Mouse (Mus musculus): ENCODE data around the gene Prdm15. TPM values are rescaled to one million over a fixed set of nuclear protein-coding genes. Genes with fewer than 3 reads are reported as not detected.

The Prdm15 gene
- total and polyA plus RNA-seq, 3 experiments, result 6.4 to 7.9 (median 7.3) TPM

DNA sequence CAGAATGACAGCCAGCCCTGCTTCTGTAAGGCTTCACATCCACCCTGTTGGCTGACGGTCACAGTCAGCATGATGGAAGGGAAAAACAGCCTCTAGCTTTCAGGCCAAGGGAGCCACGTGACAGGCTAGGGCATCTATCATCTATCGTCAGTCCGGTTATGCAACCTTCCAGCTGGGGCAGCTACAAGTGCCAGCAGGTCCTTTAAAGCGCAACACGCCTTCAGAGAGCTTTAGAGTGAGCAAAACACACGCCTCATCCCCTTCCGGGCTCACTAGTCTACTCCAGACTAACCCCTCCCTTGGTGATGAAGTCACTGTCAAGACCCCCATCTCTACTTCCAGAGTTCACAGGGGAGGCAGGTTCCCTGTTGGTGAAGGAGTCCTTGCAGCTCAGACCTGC lies 99.8 kb downstream of the Prdm15 start:
- Histone ChIP-seq H3K36me3 (replicated peaks in 1 of 2; ENCODE audit: control insufficient read depth in 1 of 2, insufficient read depth in 1 of 2, low read length in 1 of 2) (no peaks in the 10 kb centered on the region), H3K27me3 (replicated peaks) (no peaks in the 10 kb centered on the region), H3K4me1 (ENCODE audit: control insufficient read depth in 1 of 2, insufficient read depth in 2 of 2) (no peaks in the 10 kb centered on the region), H3K27ac (ENCODE audit: insufficient read depth, low read depth) (no peak overlapping the region), H3K4me3 (replicated peaks in 1 of 3; ENCODE audit: low read depth in 2 of 3, low read length in 2 of 3, poor library complexity in 1 of 3) (no peak overlapping the region), H3K9ac (ENCODE audit: insufficient read depth, low read depth) (no peak overlapping the region), H3K79me2 (replicated peaks; ENCODE audit: control insufficient read depth, extremely low read depth, insufficient read depth, poor library complexity, severe bottlenecking) (no peaks in the 10 kb centered on the region), H3K4me2 (ENCODE audit: insufficient read depth, low read depth, poor library complexity, severe bottlenecking) (no peak overlapping the region), H3K9me3 (replicated peaks; ENCODE audit: low read length) (no peaks in the 10 kb centered on the region)
- in situ Hi-C loops (cut with MboI; ENCODE audit: low pct_ligation_motif_present, low pct_unique_long_range_greater_than_20kb, low sequenced_read_pairs), result no loop called here
- TF ChIP-seq ZMIZ1 (IDR thresholded peaks at IDR 0.05; ENCODE audit: low read depth, low read length), result no peak
- TF ChIP-seq MXI1 (IDR thresholded peaks at IDR 0.05; ENCODE audit: low read depth, low read length), result no peak
- TF ChIP-seq NELFE (IDR thresholded peaks at IDR 0.05; ENCODE audit: low read depth, low read length), result no peak
- no peak for TF ChIP-seq TCF12 (IDR thresholded peaks at IDR 0.05; ENCODE audit: low read depth, low read length)
- TF ChIP-seq MAFK (IDR thresholded peaks at IDR 0.05; ENCODE audit: insufficient replicate concordance, low read length), result no peak
- DNase-seq (ENCODE audit: extremely low read depth), result no peak
- dilution Hi-C loops (cut with MboI; ENCODE audit: extremely low pct_ligation_motif_present, extremely low pct_unique_long_range_greater_than_20kb, low sequenced_read_pairs), result no loop called here

DNA sequence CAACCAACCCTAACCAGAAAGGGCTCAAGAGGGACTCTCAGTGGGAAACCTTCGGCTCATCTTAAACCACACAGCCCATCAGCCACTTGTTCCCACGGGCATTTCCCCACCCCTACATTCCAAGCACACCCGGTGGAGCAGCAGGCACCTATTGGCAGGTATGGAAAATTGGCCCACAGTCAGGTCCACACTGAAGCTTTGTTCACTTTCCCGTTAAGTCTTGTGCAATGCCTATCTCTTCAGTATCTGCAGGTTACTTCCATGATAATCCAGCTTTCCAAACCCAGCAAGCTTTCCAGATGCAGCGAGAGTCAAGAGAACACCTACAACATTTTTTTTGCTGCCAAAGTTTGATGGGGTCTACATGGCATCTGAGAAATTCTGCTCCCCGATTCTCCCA lies 103.2 kb downstream of the Prdm15 start:
- in situ Hi-C loops (cut with MboI; ENCODE audit: low pct_ligation_motif_present, low pct_unique_long_range_greater_than_20kb, low sequenced_read_pairs) (no loop called here), dilution Hi-C loops (cut with MboI; ENCODE audit: extremely low pct_ligation_motif_present, extremely low pct_unique_long_range_greater_than_20kb, low sequenced_read_pairs) (no loop called here)
- no peak overlapping the region for H3K4me3 ChIP-seq (replicated peaks in 1 of 3; ENCODE audit: low read depth in 2 of 3, low read length in 2 of 3, poor library complexity in 1 of 3)
- no peak overlapping the region for H3K27ac ChIP-seq (ENCODE audit: insufficient read depth, low read depth)
- H3K27me3 ChIP-seq (replicated peaks), result no peaks in the 10 kb centered on the region
- no peak for DNase-seq (ENCODE audit: extremely low read depth)
- no peak for TF ChIP-seq ELF1 (IDR thresholded peaks at IDR 0.05; ENCODE audit: low read depth, low read length)
- H3K4me2 ChIP-seq (ENCODE audit: insufficient read depth, low read depth, poor library complexity, severe bottlenecking), result no peak overlapping the region
- no peaks in the 10 kb centered on the region for H3K9me3 ChIP-seq (replicated peaks; ENCODE audit: low read length)
- H3K79me2 ChIP-seq (replicated peaks; ENCODE audit: control insufficient read depth, extremely low read depth, insufficient read depth, poor library complexity, severe bottlenecking), result no peaks in the 10 kb centered on the region
- no peaks in the 10 kb centered on the region for H3K36me3 ChIP-seq (replicated peaks in 1 of 2; ENCODE audit: control insufficient read depth in 1 of 2, insufficient read depth in 1 of 2, low read length in 1 of 2)
- no peak overlapping the region for H3K9ac ChIP-seq (ENCODE audit: insufficient read depth, low read depth)
- H3K4me1 ChIP-seq (ENCODE audit: control insufficient read depth in 1 of 2, insufficient read depth in 2 of 2), result no peaks in the 10 kb centered on the region

Other genes with a start within 250 kb of the Prdm15 start
- not detected in 2 replicates for gene Tmprss2, start 240.7 kb downstream of the Prdm15 start, total RNA-seq (2012; rRNA removed)
- gene Tmprss2, start 240.7 kb downstream of the Prdm15 start, total RNA-seq (2014; rRNA removed), result not detected in 2 replicates
- gene Tmprss2, start 240.7 kb downstream of the Prdm15 start, polyA plus RNA-seq (2012; ENCODE audit: insufficient read length, low read depth), result not detected in 2 replicates
- gene Ripk4, start 88.1 kb downstream of the Prdm15 start, total RNA-seq (2012; rRNA removed), result 0.04 TPM in 1 of 2 replicates, not detected in the other
- 0.05 and 0.09 TPM in 2 replicates for gene Ripk4, start 88.1 kb downstream of the Prdm15 start, total RNA-seq (2014; rRNA removed)
- not detected in 2 replicates for gene Ripk4, start 88.1 kb downstream of the Prdm15 start, polyA plus RNA-seq (2012; ENCODE audit: insufficient read length, low read depth)
- gene C2cd2, start 110.7 kb upstream of the Prdm15 start, total RNA-seq (2012; rRNA removed), result 7.7 and 8.5 TPM in 2 replicates
- gene C2cd2, start 110.7 kb upstream of the Prdm15 start, total RNA-seq (2014; rRNA removed), result 11.2 and 11.3 TPM in 2 replicates
- gene C2cd2, start 110.7 kb upstream of the Prdm15 start, polyA plus RNA-seq (2012; ENCODE audit: insufficient read length, low read depth), result 14.5 and 19.7 TPM in 2 replicates
- 18.3 and 24.8 TPM in 2 replicates for gene Zbtb21, start 110.8 kb upstream of the Prdm15 start, total RNA-seq (2012; rRNA removed)
- gene Zbtb21, start 110.8 kb upstream of the Prdm15 start, total RNA-seq (2014; rRNA removed), result 8.9 and 9.9 TPM in 2 replicates
- 13.2 and 15.3 TPM in 2 replicates for gene Zbtb21, start 110.8 kb upstream of the Prdm15 start, polyA plus RNA-seq (2012; ENCODE audit: insufficient read length, low read depth)
- 50.8 and 60.9 TPM in 2 replicates for gene B230307C23Rik, start 145.5 kb upstream of the Prdm15 start, total RNA-seq (2012; rRNA removed)
- 53.3 and 58.9 TPM in 2 replicates for gene B230307C23Rik, start 145.5 kb upstream of the Prdm15 start, total RNA-seq (2014; rRNA removed)
- gene B230307C23Rik, start 145.5 kb upstream of the Prdm15 start, polyA plus RNA-seq (2012; ENCODE audit: insufficient read length, low read depth), result 48.7 and 50.7 TPM in 2 replicates
- gene A630089N07Rik, start 230.6 kb upstream of the Prdm15 start, total RNA-seq (2012; rRNA removed), result 27.2 and 40.0 TPM in 2 replicates
- gene A630089N07Rik, start 230.6 kb upstream of the Prdm15 start, total RNA-seq (2014; rRNA removed), result 23.5 and 37.1 TPM in 2 replicates
- 21.3 and 26.0 TPM in 2 replicates for gene A630089N07Rik, start 230.6 kb upstream of the Prdm15 start, polyA plus RNA-seq (2012; ENCODE audit: insufficient read length, low read depth)

Data from CH12.LX (cell line).